Mouse (Mus musculus): ENCODE results near the gene Aqp7. TPM values are rescaled to one million over a fixed set of nuclear protein-coding genes. Genes with fewer than 3 reads are reported as not detected.

Aqp7 gene
- 41.4 TPM for polyA plus RNA-seq (2014; fragmentation: Illumina TruSeq; extraction: RNeasy Lipid Tissue Mini Kit (QIAGEN cat#74804); ENCODE audit: low read depth, low replicate concordance)

GRCm38 (mm10) chr4:41047524-41048271, at the start of gene Aqp7:
TSS of gene Aqp7 (minus strand) at chr4:41048139.

Other genes starting within 250 kb of the Aqp7 start
- gene B4galt1, start 194.1 kb downstream of the Aqp7 start, polyA plus RNA-seq (2014; fragmentation: Illumina TruSeq; extraction: RNeasy Lipid Tissue Mini Kit (QIAGEN cat#74804); ENCODE audit: low read depth, low replicate concordance): 67.6 TPM
- gene Spink4, start 128.1 kb downstream of the Aqp7 start, polyA plus RNA-seq (2014; fragmentation: Illumina TruSeq; extraction: RNeasy Lipid Tissue Mini Kit (QIAGEN cat#74804); ENCODE audit: low read depth, low replicate concordance): 2.1 TPM
- 248 TPM for gene Bag1, start 99.8 kb downstream of the Aqp7 start, polyA plus RNA-seq (2014; fragmentation: Illumina TruSeq; extraction: RNeasy Lipid Tissue Mini Kit (QIAGEN cat#74804); ENCODE audit: low read depth, low replicate concordance)
- 107 TPM for gene Chmp5, start 99.7 kb downstream of the Aqp7 start, polyA plus RNA-seq (2014; fragmentation: Illumina TruSeq; extraction: RNeasy Lipid Tissue Mini Kit (QIAGEN cat#74804); ENCODE audit: low read depth, low replicate concordance)
- gene Nfx1, start 77.2 kb downstream of the Aqp7 start, polyA plus RNA-seq (2014; fragmentation: Illumina TruSeq; extraction: RNeasy Lipid Tissue Mini Kit (QIAGEN cat#74804); ENCODE audit: low read depth, low replicate concordance): 47.8 TPM
- not detected for gene Aqp3, start 50.0 kb upstream of the Aqp7 start, polyA plus RNA-seq (2014; fragmentation: Illumina TruSeq; extraction: RNeasy Lipid Tissue Mini Kit (QIAGEN cat#74804); ENCODE audit: low read depth, low replicate concordance)
- gene Nol6, start 76.3 kb upstream of the Aqp7 start, polyA plus RNA-seq (2014; fragmentation: Illumina TruSeq; extraction: RNeasy Lipid Tissue Mini Kit (QIAGEN cat#74804); ENCODE audit: low read depth, low replicate concordance): 29.2 TPM
- gene Ube2r2, start 87.6 kb upstream of the Aqp7 start, polyA plus RNA-seq (2014; fragmentation: Illumina TruSeq; extraction: RNeasy Lipid Tissue Mini Kit (QIAGEN cat#74804); ENCODE audit: low read depth, low replicate concordance): 105 TPM
- 42.6 TPM for gene Ubap2, start 227.0 kb upstream of the Aqp7 start, polyA plus RNA-seq (2014; fragmentation: Illumina TruSeq; extraction: RNeasy Lipid Tissue Mini Kit (QIAGEN cat#74804); ENCODE audit: low read depth, low replicate concordance)

Measured in adipose tissue, adult 10 weeks (tissue).